Mouse (Mus musculus): ENCODE measurements around the gene Phactr1. TPM values are rescaled to one million over a fixed set of nuclear protein-coding genes. Genes with fewer than 3 reads are reported as not detected.

Phactr1 gene
- polyA plus RNA-seq, 1 experiment: not detected

GRCm38 (mm10) chr13:42738152-42738551, 57.7 kb downstream of the Phactr1 start:
- no peak for TF ChIP-seq TAL1 (IDR thresholded peaks at IDR 0.05; ENCODE audit: low read length)
- TF ChIP-seq GATA1 (IDR thresholded peaks at IDR 0.05; ENCODE audit: low read length): no peak
- no peaks in the 10 kb centered on the region for H3K27me3 ChIP-seq (ENCODE audit: control insufficient read depth)
- 0 out of 2 replicates have a peak, but pooled peaks cover 2% of the 10 kb centered on the region for H3K9me3 ChIP-seq (ENCODE audit: control insufficient read depth, low read length)
- no peak overlapping the region for H3K4me3 ChIP-seq (replicated peaks)
- no peaks in the 10 kb centered on the region for H3K36me3 ChIP-seq (ENCODE audit: control insufficient read depth)
- H3K4me1 ChIP-seq (ENCODE audit: control insufficient read depth): no peaks in the 10 kb centered on the region

- Histone ChIP-seq H3K36me3 (ENCODE audit: control insufficient read depth) (no peaks in the 10 kb centered on the region), H3K27me3 (ENCODE audit: control insufficient read depth) (no peaks in the 10 kb centered on the region), H3K4me3 (replicated peaks) (no peak overlapping the region), H3K9me3 (ENCODE audit: control insufficient read depth, low read length) (no peaks in the 10 kb centered on the region), H3K4me1 (ENCODE audit: control insufficient read depth) (no peaks in the 10 kb centered on the region)
- TF ChIP-seq GATA1 (IDR thresholded peaks at IDR 0.05; ENCODE audit: low read length) (no peak), TAL1 (IDR thresholded peaks at IDR 0.05; ENCODE audit: low read length) (no peak)
These were observed 61.8 kb downstream of the Phactr1 start for GRCm38 (mm10) chr13:42742226-42742625.

GRCm38 (mm10) chr13:42744467-42744866, 64.0 kb downstream of the Phactr1 start:
- no peaks in the 10 kb centered on the region for H3K4me1 ChIP-seq (ENCODE audit: control insufficient read depth)
- H3K27me3 ChIP-seq (ENCODE audit: control insufficient read depth): no peaks in the 10 kb centered on the region
- no peaks in the 10 kb centered on the region; the same call in 1 of the 2 replicates for H3K9me3 ChIP-seq (ENCODE audit: control insufficient read depth, low read length)
- H3K36me3 ChIP-seq (ENCODE audit: control insufficient read depth): no peaks in the 10 kb centered on the region
- TF ChIP-seq TAL1 (IDR thresholded peaks at IDR 0.05; ENCODE audit: low read length): no peak
- TF ChIP-seq GATA1 (IDR thresholded peaks at IDR 0.05; ENCODE audit: low read length): no peak
- H3K4me3 ChIP-seq (replicated peaks): no peak overlapping the region

- no peaks in the 10 kb centered on the region for H3K27me3 ChIP-seq (ENCODE audit: control insufficient read depth)
- H3K9me3 ChIP-seq (ENCODE audit: control insufficient read depth, low read length): no peaks in the 10 kb centered on the region; the same call in 1 of the 2 replicates
- TF ChIP-seq GATA1 (IDR thresholded peaks at IDR 0.05; ENCODE audit: low read length) (no peak), TAL1 (IDR thresholded peaks at IDR 0.05; ENCODE audit: low read length) (no peak)
- H3K36me3 ChIP-seq (ENCODE audit: control insufficient read depth): no peaks in the 10 kb centered on the region
- no peaks in the 10 kb centered on the region for H3K4me1 ChIP-seq (ENCODE audit: control insufficient read depth)
- H3K4me3 ChIP-seq (replicated peaks): no peak overlapping the region
These were observed 77.4 kb downstream of the Phactr1 start for GRCm38 (mm10) chr13:42757654-42758400.

GRCm38 (mm10) chr13:42759170-42759569, 78.7 kb downstream of the Phactr1 start:
- no peaks in the 10 kb centered on the region for H3K27me3 ChIP-seq (ENCODE audit: control insufficient read depth)
- no peaks in the 10 kb centered on the region for H3K4me1 ChIP-seq (ENCODE audit: control insufficient read depth)
- H3K9me3 ChIP-seq (ENCODE audit: control insufficient read depth, low read length): no peaks in the 10 kb centered on the region; the same call in 1 of the 2 replicates
- TF ChIP-seq GATA1 (IDR thresholded peaks at IDR 0.05; ENCODE audit: low read length) (no peak), TAL1 (IDR thresholded peaks at IDR 0.05; ENCODE audit: low read length) (no peak)
- H3K36me3 ChIP-seq (ENCODE audit: control insufficient read depth): no peaks in the 10 kb centered on the region
- no peak overlapping the region for H3K4me3 ChIP-seq (replicated peaks)

GRCm38 (mm10) chr13:42760907-42761544, 80.6 kb downstream of the Phactr1 start:
- no peaks in the 10 kb centered on the region for H3K36me3 ChIP-seq (ENCODE audit: control insufficient read depth)
- H3K4me1 ChIP-seq (ENCODE audit: control insufficient read depth): no peaks in the 10 kb centered on the region
- H3K9me3 ChIP-seq (ENCODE audit: control insufficient read depth, low read length): no peaks in the 10 kb centered on the region; the same call in 1 of the 2 replicates
- TF ChIP-seq GATA1 (IDR thresholded peaks at IDR 0.05; ENCODE audit: low read length) (no peak), TAL1 (IDR thresholded peaks at IDR 0.05; ENCODE audit: low read length) (no peak)
- no peak overlapping the region for H3K4me3 ChIP-seq (replicated peaks)
- no peaks in the 10 kb centered on the region for H3K27me3 ChIP-seq (ENCODE audit: control insufficient read depth)

GRCm38 (mm10) chr13:42772314-42772713, 91.9 kb downstream of the Phactr1 start:
- Histone ChIP-seq H3K36me3 (ENCODE audit: control insufficient read depth) (no peaks in the 10 kb centered on the region), H3K4me1 (ENCODE audit: control insufficient read depth) (no peaks in the 10 kb centered on the region), H3K27me3 (ENCODE audit: control insufficient read depth) (no peaks in the 10 kb centered on the region), H3K4me3 (replicated peaks) (no peak overlapping the region), H3K9me3 (ENCODE audit: control insufficient read depth, low read length) (no peaks in the 10 kb centered on the region)
- TF ChIP-seq GATA1 (IDR thresholded peaks at IDR 0.05; ENCODE audit: low read length) (no peak), TAL1 (IDR thresholded peaks at IDR 0.05; ENCODE audit: low read length) (no peak)

- TF ChIP-seq GATA1 (IDR thresholded peaks at IDR 0.05; ENCODE audit: low read length) (no peak), TAL1 (IDR thresholded peaks at IDR 0.05; ENCODE audit: low read length) (no peak)
- Histone ChIP-seq H3K9me3 (ENCODE audit: control insufficient read depth, low read length) (no peaks in the 10 kb centered on the region), H3K4me1 (ENCODE audit: control insufficient read depth) (no peaks in the 10 kb centered on the region), H3K36me3 (ENCODE audit: control insufficient read depth) (no peaks in the 10 kb centered on the region), H3K4me3 (replicated peaks) (no peak overlapping the region), H3K27me3 (ENCODE audit: control insufficient read depth) (no peaks in the 10 kb centered on the region)
These were observed 93.6 kb downstream of the Phactr1 start for GRCm38 (mm10) chr13:42774040-42774439.

- Histone ChIP-seq H3K4me3 (replicated peaks) (no peak overlapping the region), H3K27me3 (ENCODE audit: control insufficient read depth) (no peaks in the 10 kb centered on the region), H3K9me3 (ENCODE audit: control insufficient read depth, low read length) (no peaks in the 10 kb centered on the region; the same call in 1 of the 2 replicates), H3K36me3 (ENCODE audit: control insufficient read depth) (no peaks in the 10 kb centered on the region), H3K4me1 (ENCODE audit: control insufficient read depth) (no peaks in the 10 kb centered on the region)
- TF ChIP-seq TAL1 (IDR thresholded peaks at IDR 0.05; ENCODE audit: low read length): no peak
- no peak for TF ChIP-seq GATA1 (IDR thresholded peaks at IDR 0.05; ENCODE audit: low read length)
These were observed 101.7 kb downstream of the Phactr1 start for GRCm38 (mm10) chr13:42782151-42782550.

Measured in erythroblast, embryonic 14.5 days (primary cell).